Mouse (Mus musculus) layer of hippocampus, postnatal 14 days (tissue): ENCODE measurements around the gene Slc23a2. TPM values are rescaled to one million over a fixed set of nuclear protein-coding genes. Genes with fewer than 3 reads are reported as not detected.

Experiments used
- DNase-seq, 2 experiments: peaks; one replicate each; pipeline ENCODE4 v3.0.0; 2021 to 2022; ENCODE audit warnings: low spot score in 2 of 2, mixed read lengths in 1 of 2
- total RNA-seq, 2 experiments: library from RNA; stranded (reverse); gene quantifications; 2 replicates each; pipeline ENCODE4 v1.2.3; 2021

The Slc23a2 gene
- total RNA-seq, 2 experiments from 2014 or later, result 88.9 to 94.1 TPM

- DNase-seq, result no peak
These were observed 120.9 kb downstream of the Slc23a2 start for GRCm38 (mm10) chr2:132024028-132024427.

- no peak for DNase-seq
These were observed 122.3 kb downstream of the Slc23a2 start for GRCm38 (mm10) chr2:132022621-132023020.

GRCm38 (mm10) chr2:132021616-132022015 is 123.3 kb downstream of the Slc23a2 start:
- DNase-seq, result no peak

- no peak for DNase-seq
These were observed 123.8 kb downstream of the Slc23a2 start for GRCm38 (mm10) chr2:132020991-132021541.

- DNase-seq, result no peak
These were observed 124.5 kb downstream of the Slc23a2 start for GRCm38 (mm10) chr2:132020420-132020819.

- DNase-seq, result no peak
These were observed 125.5 kb downstream of the Slc23a2 start for GRCm38 (mm10) chr2:132019372-132019811.

GRCm38 (mm10) chr2:132018156-132018555 is 126.8 kb downstream of the Slc23a2 start:
- no peak for DNase-seq

GRCm38 (mm10) chr2:132017611-132018010 is 127.3 kb downstream of the Slc23a2 start:
- no peak for DNase-seq

GRCm38 (mm10) chr2:132016034-132016433 is 128.9 kb downstream of the Slc23a2 start:
- DNase-seq, result no peak

GRCm38 (mm10) chr2:132013152-132013551 is 131.8 kb downstream of the Slc23a2 start:
- DNase-seq, result no peak

GRCm38 (mm10) chr2:132010781-132011180 is 134.1 kb downstream of the Slc23a2 start:
- no peak for DNase-seq

GRCm38 (mm10) chr2:132008186-132008585 is 136.7 kb downstream of the Slc23a2 start:
- no peak for DNase-seq

- no peak for DNase-seq
These were observed 137.5 kb downstream of the Slc23a2 start for GRCm38 (mm10) chr2:132007475-132007819.

GRCm38 (mm10) chr2:132006561-132007474 is 138.1 kb downstream of the Slc23a2 start:
- peak; percentile 17 to 63 for DNase-seq

- DNase-seq, result no peak
These were observed 139.5 kb downstream of the Slc23a2 start for GRCm38 (mm10) chr2:132005445-132005844.

GRCm38 (mm10) chr2:132004495-132005136 is 140.3 kb downstream of the Slc23a2 start:
- DNase-seq, result no peak

GRCm38 (mm10) chr2:132003916-132004315 is 141.0 kb downstream of the Slc23a2 start:
- DNase-seq, result no peak

Other genes with a start within 250 kb of the Slc23a2 start
- gene Prnp, start 235.2 kb downstream of the Slc23a2 start, total RNA-seq, result 100 to 1,000 TPM; 651 to 673 TPM
- not detected for gene Prn, start 235.2 kb downstream of the Slc23a2 start, total RNA-seq
- gene Prnd, start 194.2 kb downstream of the Slc23a2 start, total RNA-seq, result 1 to 10 TPM; 2.0 to 2.1 TPM
- 10 to 100 TPM; 33.3 to 35.6 TPM for gene Rassf2, start 114.8 kb downstream of the Slc23a2 start, total RNA-seq
- 10 to 100 TPM; 25.8 to 27.7 TPM for gene Tmem230, start 102.7 kb upstream of the Slc23a2 start, total RNA-seq
- 10 to 100 TPM; 45.3 to 51.5 TPM for gene Pcna, start 108.2 kb upstream of the Slc23a2 start, total RNA-seq
- gene Cds2, start 118.0 kb upstream of the Slc23a2 start, total RNA-seq, result 100 to 1,000 TPM; 194 to 204 TPM
- 1 to 10 TPM; 2.9 to 4.5 TPM for gene Prokr2, start 240.3 kb upstream of the Slc23a2 start, total RNA-seq